Mouse (Mus musculus) cerebellum, postnatal 10 days (tissue): Measurements from ENCODE around the gene Tle6.

Source experiments
- DNase-seq, 2 experiments: peaks; one replicate each; pipeline ENCODE4 v3.0.0; 2021; ENCODE audit warnings: mixed read lengths in 2 of 2

Gene Tle6

DNA sequence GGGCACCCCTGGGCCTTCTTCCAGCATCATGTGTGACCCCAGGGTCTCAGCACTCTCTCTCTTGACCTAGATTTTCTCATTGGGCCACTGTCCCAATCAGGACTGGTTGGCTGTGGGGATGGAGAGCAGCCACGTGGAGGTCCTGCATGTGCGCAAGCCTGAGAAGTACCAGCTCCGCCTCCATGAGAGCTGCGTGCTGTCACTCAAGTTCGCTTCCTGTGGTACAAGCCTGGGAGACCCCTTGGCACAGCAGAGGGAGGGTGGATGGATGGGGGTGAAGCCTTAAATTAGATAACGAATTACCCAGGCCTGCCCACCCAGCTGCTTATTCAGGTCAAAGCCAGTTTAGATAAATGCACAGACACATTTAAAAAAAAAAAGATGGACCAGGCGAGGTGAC, 12.1 kb downstream of the Tle6 start:
- DNase-seq, result no peak

DNA sequence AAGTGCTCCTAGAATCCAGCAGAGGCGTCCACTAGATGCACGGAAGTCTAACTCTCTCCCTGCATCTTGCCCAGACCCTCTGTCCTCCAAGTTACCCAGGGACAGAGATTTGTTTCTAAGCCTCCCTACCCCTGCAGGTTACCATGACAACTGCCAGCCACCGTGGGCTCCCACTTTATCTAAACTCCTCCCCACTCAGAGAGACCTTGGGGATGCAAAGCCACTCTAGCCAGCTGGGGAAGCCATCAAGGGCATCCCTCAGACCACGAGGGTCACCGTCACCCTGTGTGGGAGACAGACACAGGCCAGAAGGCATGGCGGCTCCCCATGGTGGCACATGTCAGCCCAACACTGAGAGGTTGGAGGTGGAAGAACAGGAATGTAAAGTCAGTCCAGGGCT, 17.5 kb downstream of the Tle6 start:
- DNase-seq, result no peak

DNA sequence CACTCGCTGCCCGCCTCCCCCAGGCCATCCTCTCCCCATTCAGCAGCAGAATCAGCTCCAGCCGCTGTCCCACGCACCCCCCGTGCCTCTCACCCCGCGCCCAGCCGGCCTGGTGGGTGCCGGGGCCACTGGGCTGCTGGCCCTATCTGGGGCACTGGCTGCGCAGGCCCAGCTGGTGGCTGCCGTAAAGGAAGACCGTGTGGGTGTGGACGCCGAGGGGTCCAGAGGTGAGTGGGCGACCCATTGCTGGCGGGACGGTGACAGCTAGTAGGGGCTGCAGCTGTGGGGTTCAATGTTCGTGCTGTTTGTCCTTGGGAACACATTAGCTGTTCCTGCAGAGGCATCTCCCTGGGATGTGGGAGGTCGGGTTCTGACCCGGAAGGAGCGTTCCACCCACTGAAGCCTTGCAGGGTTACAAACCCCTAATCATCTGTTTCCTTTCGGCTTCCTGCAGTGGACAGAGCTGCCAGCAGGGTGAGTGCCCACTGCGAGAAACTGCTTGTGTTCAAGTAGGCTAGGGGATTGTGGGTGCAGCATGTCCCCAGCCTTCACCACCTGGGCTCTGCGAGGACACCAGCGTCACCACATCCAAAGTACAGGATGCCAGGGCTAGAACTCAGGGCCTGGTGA, 20.3 kb downstream of the Tle6 start:
- no peak for DNase-seq

DNA sequence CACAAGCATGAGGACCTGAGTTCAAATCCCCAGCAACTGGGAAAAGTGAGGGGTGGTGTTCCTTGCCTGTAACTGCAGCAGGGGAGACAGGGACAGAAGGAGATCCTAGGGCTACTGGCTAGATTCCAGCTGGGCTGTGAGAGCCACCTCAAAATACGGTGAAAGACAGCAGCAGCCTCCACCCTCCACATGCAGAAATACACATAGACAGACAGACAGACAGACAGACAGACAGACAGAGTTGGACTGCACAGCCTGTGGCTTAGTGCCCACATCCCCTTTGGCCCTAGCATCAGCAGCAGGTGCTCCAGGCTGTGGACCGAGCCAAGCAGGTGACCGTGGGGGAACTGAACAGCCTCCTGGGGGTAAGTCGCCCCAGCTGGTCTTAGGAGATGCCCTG, 20.9 kb downstream of the Tle6 start:
- DNase-seq, result peak; percentile 67 to 68

DNA sequence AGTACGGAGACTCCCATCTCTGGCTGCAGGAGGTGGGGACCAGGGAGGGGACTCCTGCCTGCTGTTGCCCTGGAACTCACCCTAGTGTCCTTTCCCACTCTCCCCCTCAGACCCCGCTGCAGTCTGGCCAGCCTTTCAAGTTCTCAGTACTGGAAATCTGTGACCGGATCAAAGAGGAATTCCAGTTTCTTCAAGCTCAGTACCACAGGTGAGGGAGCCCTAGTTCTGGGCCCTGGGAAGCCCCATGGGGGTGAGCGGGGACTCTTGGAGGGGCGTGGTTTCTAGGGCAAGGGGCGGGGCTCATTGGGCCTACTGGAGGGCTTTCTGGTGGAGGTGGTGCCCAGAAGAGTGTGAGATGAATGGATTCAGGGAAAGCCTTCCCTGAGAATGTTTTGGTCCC, 25.2 kb downstream of the Tle6 start:
- no peak for DNase-seq

DNA sequence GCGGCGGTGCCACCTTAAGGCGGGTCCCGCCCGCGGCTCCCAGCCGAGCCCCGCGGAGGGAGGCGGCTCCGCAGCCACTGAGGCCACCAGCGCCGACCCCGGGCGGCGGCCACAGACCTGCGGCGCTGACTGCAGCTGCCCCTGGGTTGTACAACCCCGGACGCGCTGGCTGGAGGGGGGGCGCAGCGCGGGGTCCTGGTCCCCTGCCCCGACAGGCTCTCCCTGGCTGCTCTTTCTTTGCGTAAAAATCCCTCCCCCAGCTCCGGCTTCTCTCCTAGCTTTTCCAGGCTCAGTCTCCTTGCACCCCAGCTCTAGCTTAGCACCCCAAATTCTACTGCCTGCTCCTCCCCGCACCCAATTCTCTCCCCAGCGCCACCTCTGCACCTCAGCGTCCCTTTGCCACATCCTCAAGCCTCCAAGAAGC, 25.7 kb downstream of the Tle6 start:
- peak; percentile 73 to 76 for DNase-seq

DNA sequence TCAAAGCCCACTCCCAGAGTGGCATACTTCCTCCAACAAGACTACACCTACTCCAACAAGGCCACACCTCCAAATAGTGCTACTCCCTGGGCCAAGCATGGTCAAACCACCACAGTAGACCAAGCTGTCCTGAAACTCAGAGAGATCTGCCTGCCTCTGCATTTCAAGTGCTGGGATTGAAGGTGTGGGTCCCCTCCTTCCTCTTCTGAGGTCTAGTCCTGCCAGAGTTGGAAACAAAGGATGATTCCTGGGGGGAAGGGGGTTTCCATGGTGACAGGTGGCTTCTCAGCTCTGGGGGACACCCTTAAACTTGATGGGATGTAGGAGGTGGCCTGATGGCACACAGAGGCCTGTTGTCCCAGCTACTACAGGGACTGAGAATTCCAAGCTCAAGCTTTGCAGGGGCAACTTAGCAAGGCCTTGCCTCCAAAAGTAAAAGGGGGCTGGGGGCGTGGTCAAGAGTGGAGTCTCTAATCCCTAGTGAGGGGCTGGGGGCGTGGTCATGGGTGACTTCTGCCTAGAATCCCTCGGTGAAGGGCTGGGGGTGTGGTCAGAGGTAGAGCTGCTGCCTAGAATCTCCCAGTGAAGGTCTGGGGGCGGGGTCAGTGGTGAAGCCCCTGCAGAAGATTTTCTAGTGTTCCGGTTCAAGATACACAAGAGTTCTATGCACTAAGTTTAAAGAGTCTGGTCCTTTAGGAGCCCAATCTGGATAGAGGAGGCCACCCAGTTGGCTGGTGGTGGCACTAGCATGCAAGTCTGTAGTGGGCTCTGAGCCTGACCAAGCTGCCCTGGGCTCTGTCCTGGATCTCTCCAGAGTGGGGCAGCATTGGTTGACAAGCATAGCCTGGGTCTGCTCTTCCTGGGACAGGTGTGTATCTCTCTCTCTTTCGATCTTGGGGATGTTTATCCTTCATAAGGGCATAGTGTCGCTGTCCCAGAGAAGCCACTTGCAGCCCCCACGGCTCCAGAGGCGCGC, 26.5 kb downstream of the Tle6 start, which contains the start of gene Tle2:
Gene Tle2, plus strand, starts transcription at position 481 of the 976 bp plus-strand sequence.
- DNase-seq, result peak; percentile 63 to 68

DNA sequence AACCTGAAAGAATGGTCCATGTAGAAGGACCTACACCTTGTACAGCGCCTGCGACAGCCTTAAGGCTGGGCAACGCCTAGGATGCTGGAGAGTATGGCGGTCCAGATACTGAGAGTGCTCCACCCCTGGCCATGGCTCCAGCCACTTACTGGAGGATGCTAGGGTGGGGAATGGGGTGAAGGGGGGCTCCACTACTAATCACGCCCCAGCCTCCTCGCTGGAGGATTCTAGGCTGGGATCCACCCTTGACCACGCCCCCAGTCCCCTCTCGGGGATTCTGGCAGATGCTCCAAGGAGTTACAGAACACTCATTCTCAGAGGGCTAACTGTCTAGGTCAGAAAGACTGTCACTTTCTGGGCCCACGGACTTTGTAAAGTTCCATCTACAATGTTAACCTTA, 27.9 kb downstream of the Tle6 start:
- peak; percentile 62 to 67 for DNase-seq

DNA sequence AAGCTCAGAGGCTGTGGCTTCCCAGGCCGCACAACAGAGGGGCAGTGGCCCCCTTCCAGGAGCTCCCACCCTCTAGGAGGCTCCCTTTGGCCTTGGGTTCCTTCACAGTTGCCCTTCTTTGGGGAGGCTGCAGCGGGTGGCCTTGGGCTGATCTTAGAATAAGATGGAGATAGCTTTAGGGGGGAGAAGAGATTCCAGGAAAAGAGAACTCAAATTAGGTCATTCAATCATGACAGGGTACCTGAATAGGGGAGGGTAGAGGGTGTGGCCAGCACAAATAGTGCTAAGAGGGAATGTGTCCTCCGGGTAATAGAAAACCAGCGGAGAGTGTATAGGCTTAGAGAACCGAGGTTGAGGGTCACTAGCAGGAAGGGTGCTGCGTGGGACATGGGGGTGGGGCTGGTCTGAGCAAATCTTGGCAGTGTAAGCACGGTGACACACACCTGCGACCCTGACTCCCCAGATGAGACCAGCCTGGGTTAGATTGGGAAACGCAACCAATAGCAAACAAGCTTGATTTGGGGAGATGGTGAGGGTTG, 28.7 kb downstream of the Tle6 start:
- DNase-seq, result peak in 1 of 2 experiments; percentile 57

DNA sequence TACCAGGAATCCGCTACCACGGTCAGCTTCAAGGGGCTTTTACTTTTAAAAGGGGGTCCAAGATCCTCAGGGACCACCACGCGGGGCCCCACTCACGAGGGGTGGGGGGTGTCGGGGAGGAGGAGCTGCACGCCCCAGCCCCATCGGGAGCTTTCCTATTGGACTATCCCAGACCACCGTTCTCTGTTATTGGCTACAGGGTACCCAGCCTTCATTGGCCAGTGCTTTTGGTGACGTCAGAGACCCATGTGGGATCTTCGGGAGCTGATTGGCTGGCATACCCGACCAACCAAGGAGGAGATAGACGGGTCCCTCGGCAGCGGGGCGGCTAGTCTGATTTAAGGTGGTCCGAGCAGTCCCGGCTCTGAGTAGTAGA, 29.4 kb downstream of the Tle6 start:
- DNase-seq, result peak; percentile 100

DNA sequence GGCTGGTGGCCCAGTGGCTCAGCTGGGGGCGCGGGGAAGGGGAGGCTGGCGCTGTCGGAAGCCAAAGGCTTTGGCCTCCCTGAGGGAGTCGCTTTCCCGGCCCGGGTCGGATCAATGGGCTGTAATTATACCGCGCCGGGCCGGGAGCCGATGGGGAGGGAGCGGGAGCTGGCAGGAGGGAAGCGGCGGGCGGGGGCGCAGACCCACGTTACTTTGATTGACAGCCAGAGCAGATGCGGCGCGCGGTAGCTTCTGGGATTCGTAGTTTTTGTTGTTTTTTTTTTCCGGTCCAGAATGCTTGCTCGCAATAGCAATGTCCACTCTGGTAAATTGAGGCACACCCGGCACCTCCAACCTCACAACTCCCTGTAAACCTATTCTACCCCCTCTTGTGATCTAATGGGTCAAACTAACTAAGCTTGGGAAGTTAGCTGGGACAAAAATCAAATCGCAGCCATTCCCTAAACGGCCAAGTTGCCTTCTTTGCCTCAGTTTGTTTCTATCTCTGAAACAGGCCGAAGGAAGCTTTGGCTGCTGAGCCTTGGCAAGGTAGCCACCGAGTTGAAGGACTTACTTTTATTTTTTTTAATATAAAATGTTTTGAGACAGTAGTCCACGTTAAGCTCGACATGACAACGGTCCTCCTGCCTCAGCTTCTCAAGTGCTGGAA, 29.9 kb downstream of the Tle6 start:
- DNase-seq, result peak; percentile 99

DNA sequence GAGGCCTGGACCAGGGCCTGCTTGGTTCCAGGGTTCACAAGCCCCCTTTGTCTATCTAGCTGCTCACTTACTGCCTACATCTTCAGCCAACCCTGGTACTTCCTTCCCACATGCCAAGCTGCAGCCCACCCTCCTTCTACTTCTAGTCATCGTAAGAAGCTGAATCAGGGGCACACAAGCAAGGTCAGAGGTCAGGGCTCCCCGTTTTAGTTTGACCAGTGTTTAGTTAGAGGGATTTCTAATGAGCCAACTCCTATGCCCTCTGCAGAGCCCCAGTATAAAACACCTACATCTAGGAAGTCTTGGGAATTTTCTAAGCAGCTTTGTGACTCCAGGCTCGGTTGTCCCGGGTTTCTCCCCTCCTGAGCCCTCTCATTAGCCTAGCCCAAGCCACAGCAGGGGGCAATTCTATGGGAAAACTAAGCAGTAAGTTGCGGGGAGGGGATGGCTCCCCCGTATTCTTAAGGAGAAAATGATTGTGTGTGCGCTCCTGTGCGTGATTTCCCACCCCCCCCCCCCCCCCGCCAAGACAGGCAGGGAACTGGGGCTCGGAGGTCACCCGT, 30.6 kb downstream of the Tle6 start:
- DNase-seq, result no peak

DNA sequence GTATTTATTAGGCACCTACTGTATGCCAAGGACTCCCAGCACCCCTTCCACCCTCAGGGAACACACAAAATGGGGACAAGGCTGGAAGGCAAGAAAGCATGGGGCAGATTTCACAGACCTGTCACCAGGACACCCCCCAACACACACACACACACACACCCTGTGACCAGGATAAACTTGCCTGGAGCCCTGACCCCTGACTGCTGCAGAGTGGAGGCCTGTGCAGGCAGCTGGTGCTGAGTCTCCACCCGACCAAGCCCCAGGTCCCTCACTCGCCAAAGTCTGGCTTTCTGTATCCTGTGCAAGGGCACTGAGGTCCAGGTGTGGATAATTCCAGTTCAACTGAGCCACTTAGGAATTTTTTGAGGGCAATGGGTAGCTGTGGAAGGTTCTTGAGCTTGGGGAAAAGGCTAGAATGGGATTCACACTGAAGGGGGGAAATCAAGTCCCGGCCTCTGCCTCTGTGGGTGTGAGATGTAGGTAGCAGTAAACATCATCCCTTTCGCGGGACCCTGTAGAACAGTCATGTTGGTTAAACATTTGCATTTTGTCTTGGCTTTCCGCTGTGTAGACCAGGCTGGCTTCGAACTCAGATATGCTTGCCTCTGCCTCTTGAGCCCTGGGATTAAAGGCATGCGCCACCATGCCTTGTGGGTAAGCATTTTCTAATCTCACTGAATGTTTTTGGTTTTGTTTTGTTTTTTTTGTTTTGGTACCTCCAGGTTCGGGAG, 31.2 kb downstream of the Tle6 start:
- no peak for DNase-seq

DNA sequence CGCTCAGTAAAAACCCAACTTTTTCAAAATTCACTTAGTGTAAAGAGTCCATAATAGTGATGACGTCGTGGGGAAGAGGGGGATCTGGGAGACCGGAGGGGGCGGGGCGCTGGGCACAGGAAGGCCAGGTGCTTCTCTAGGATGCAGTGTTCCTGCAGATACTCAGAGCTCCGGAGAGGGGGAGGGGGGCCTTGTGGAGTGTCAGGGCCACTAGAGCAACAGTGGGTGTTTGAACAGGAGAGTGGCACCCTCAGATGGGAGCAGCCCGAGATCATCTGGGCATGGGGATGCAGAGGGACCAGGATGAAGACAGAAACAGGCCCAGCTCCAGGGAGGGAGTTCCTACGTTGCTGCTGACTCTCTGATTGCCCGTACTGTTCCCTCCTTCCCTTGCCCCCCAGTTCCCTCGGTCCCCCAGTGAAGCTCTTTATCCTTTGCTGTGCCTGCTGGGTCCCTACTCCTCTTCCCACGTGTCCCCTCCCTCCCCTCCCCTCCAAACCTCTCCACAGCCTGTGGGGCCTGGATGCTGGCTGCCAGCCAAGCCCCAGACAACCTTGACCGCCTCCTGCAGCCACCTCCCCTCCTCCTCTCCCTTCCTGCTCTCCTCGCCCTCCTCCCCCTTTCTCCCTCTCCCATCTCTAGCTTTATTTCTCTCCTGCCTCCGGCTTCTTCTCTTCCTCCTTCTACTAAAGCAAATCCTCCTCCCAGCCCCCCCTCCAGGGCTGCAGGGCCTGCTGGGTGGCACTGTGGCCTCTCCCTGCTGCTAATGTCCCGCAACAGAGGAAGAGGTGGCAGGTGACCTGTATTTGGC, 32.3 kb downstream of the Tle6 start:
- DNase-seq, result peak; percentile 68 to 79

DNA sequence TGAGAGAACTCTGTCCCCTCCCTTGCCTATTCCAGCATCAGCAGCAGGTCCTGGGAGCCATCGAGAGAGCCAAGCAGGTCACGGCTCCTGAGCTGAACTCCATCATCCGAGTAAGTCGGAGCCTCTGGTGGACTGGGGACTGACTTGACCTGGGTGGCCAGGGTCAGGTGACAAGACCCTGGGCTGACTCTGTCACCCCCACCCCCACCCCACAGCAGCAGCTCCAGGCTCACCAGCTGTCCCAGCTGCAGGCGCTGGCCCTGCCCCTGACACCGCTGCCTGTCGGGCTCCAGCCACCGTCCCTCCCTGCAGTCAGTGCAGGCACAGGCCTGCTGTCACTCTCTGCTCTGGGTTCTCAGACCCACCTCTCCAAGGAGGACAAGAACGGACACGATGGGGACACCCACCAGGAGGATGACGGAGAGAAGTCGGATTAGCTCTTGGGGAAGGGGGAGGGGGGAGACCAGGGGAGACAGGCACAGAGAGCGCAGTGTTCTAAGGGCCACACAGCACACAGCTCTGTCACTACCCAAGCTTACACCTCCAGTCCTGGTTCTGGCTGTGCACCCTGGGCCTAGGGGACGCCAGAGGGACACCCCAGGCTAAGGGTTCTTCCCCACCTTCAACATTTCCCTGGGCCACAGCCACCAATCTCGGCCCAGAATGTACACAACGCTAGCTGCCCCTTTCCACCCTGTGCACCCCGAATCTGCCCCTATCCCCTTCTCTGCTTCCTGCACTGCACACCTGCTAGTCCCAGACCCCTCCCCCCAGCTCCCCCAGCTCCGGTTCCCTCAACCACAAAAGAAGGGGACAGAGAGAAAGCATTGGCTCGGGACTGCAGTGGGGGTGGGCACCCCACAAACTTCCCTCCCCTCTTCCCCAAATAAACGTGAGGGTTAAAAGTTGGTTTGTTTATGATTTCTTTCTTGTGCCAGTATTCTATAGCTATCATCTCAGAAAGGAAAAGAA, 35.3 kb downstream of the Tle6 start:
- no peak for DNase-seq

DNA sequence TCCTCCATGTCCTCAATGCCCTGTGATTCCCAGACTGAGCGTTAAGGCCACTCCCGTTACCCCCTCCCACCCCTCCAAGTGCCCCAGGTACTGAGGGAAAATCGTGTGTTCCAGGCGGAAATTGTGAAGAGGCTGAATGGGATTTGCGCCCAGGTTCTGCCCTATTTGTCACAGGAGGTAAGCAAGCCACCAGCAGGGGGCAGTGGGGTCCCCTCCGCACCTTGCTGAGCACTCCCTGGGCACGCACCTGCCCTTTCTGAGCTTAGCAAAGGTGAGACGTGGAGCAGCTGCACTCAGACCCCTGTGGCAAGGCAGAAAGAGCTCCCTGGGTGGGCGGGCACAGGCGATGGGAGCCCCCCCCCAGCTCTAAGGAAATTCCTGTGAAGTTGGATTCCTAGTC, 36.1 kb downstream of the Tle6 start:
- peak; percentile 73 to 78 for DNase-seq

DNA sequence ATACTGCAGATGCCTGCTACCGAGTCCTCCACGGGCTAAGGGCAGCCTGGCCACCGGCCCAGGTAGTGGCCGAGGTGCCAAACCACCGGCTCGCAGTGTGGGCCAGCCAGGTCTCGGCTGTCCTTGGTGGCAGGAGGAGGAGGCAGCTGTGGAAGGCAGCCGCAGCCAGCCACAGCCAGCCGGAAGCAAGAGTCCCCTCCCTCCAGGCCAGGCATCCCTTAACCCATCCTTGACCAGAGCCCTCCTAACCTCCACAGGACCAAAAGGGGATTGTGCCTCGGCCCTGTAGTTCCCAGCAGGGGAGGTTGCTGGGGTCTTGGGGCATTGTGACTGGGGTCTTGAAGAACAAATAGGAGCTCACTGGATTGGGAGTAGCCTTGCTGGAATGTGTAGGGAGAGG, 36.7 kb downstream of the Tle6 start:
- peak; percentile 83 to 85 for DNase-seq

DNA sequence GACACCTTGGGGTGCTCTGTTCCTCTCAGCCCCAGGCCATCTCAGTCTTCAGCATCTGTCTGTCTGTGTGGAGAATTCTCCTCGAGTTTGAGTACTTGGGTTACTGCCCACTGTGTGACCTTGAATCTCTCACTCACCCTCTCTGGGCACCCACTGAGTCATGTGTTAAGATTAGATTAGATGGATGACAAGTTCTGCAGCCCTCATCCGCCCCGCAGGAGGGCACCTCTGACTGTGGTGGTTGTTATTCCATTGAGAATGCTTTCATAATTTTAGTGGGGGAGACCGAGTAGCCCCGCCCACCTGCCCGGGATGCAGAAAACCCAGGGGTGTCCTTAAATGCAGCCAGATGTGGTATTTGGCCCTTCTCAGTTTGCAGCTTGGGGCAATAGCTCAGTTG, 37.4 kb downstream of the Tle6 start:
- no peak for DNase-seq

DNA sequence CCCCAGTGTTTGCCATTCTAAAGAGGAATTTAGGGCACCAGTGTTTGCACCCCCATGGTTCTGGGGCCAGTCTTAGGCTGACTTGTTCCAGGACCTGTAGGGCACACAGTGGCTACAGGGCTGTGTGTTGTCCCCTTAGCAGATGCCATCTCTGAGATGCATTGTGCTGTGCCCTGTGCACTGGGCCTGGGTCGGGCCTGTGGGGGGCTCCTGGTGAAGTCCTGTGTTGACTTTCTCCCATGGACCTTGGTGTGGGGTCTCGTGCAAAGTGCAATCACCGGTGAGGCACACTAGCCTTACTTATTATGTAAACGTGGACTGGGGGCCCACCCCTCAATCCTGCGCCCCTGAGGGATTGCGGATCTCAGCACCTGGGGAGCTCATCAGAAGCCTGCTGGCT, 38.5 kb downstream of the Tle6 start:
- no peak for DNase-seq
